Mouse (Mus musculus) heart, adult 18-20 months (tissue): ENCODE measurements at regions not wholly inside any gene's neighbourhood (a gene's known extent, or its start where the extent isn't known, plus 50 kb on each side); places are given as distances from the start of the nearest gene placed in this dataset.

Source experiments
- DNase-seq, 2 experiments: peaks; one replicate each; pipeline ENCODE4 v3.0.0; 2021 to 2022; ENCODE audit warnings: mixed read lengths in 1 of 2

- DNase-seq: no peak
Measured at GRCm38 (mm10) chr12:36748345-36748744, 360.0 kb upstream of the Meox2 start.

- DNase-seq: no peak
Measured at GRCm38 (mm10) chr12:36765315-36766058, 342.9 kb upstream of the Meox2 start.

GRCm38 (mm10) chr12:36766167-36766566, 342.2 kb upstream of the Meox2 start:
- no peak for DNase-seq

- peak; percentile 9 to 41 for DNase-seq
Measured at GRCm38 (mm10) chr12:36780761-36781160, 327.6 kb upstream of the Meox2 start.

GRCm38 (mm10) chr12:36790866-36791265, 317.5 kb upstream of the Meox2 start:
- no peak for DNase-seq

GRCm38 (mm10) chr12:36791430-36791829, 316.9 kb upstream of the Meox2 start:
- DNase-seq: no peak

GRCm38 (mm10) chr12:36792205-36792604, 316.1 kb upstream of the Meox2 start:
- peak in 1 of 2 experiments; percentile 2 for DNase-seq

- no peak for DNase-seq
Measured at GRCm38 (mm10) chr12:36793799-36794198, 314.5 kb upstream of the Meox2 start.

GRCm38 (mm10) chr12:36796201-36796600, 312.1 kb upstream of the Meox2 start:
- DNase-seq: no peak

- DNase-seq: no peak
Measured at GRCm38 (mm10) chr12:36817938-36818337, 290.4 kb upstream of the Meox2 start.

- DNase-seq: no peak
Measured at GRCm38 (mm10) chr12:36818852-36819251, 289.5 kb upstream of the Meox2 start.

GRCm38 (mm10) chr12:36826766-36827165, 281.6 kb upstream of the Meox2 start:
- no peak for DNase-seq

- peak in 1 of 2 experiments; percentile 7 for DNase-seq
Measured at GRCm38 (mm10) chr12:36831307-36831997, 276.9 kb upstream of the Meox2 start.

GRCm38 (mm10) chr12:36842957-36843356, 265.4 kb upstream of the Meox2 start:
- no peak for DNase-seq

GRCm38 (mm10) chr12:36845130-36845529, 263.2 kb upstream of the Meox2 start:
- no peak for DNase-seq

GRCm38 (mm10) chr12:36849086-36849485, 259.3 kb upstream of the Meox2 start:
- no peak for DNase-seq

GRCm38 (mm10) chr12:36863113-36863512, 245.2 kb upstream of the Meox2 start:
- no peak for DNase-seq

GRCm38 (mm10) chr12:36880724-36881123, 227.6 kb upstream of the Meox2 start:
- DNase-seq: no peak

GRCm38 (mm10) chr12:36913364-36913763, 195.0 kb upstream of the Meox2 start:
- no peak for DNase-seq

GRCm38 (mm10) chr12:36917576-36918106, 190.7 kb upstream of the Meox2 start:
- DNase-seq: peak; percentile 11 to 45

- no peak for DNase-seq
Measured at GRCm38 (mm10) chr12:36918294-36918876, 190.0 kb upstream of the Meox2 start.

- DNase-seq: no peak
Measured at GRCm38 (mm10) chr12:36923558-36923957, 184.8 kb upstream of the Meox2 start.

GRCm38 (mm10) chr12:36926225-36926624, 182.1 kb upstream of the Meox2 start:
- DNase-seq: no peak
